In genomic region chr17:77245031-77245430, GRCm38 (mm10) we compare ENCODE assay signal across 16 mouse cellular contexts.
DNase-seq lines count a peak whose midpoint lies in the region; ATAC-seq and TF ChIP-seq lines count a peak whose summit lies in the region.
"Had no signal": no experiment of that assay in that cellular context is flagged by ENCODE, and none has a peak within 500 bp of the region (broad histone marks: within the 10 kb centered on the region; RNA-seq: fewer than 3 reads in every experiment).

No protein-coding gene starts in this region.

- no peak overlapping the region for H3K27ac ChIP-seq in kidney, embryonic 14.5 days (ENCODE audit: low read depth, low read length)
- H3K27ac ChIP-seq in lung, embryonic 15.5 days, result no peak overlapping the region
- H3K27ac ChIP-seq: hindbrain, embryonic 14.5 days; liver, embryonic 14.5 days had no signal

- WGBS in kidney, embryonic 14.5 days, result 86% methylated on average over 2 of the region's 2 CpGs
- 68% methylated on average over 2 of the region's 2 CpGs for WGBS in lung, embryonic 15.5 days
- WGBS in lung, adult 2 months, result 53% methylated on average over 2 of the region's 2 CpGs

- H3K4me3 ChIP-seq in kidney, embryonic 14.5 days (ENCODE audit: low read length), result no peak overlapping the region
- no peak overlapping the region for H3K4me3 ChIP-seq in lung, embryonic 15.5 days
- no peak overlapping the region for H3K4me3 ChIP-seq in lung, adult 2 months (replicated peaks; ENCODE audit: extremely low read depth, low read depth, low read length)

- H3K27me3 ChIP-seq in kidney, embryonic 14.5 days (ENCODE audit: control insufficient read depth, insufficient read depth, low read length), result no peaks in the 10 kb centered on the region
- H3K27me3 ChIP-seq in lung, embryonic 15.5 days, result no peaks in the 10 kb centered on the region

- no peaks in the 10 kb centered on the region for H3K36me3 ChIP-seq in kidney, embryonic 14.5 days (ENCODE audit: control insufficient read depth, insufficient read depth, low read length)
- H3K36me3 ChIP-seq in lung, embryonic 15.5 days, result no peaks in the 10 kb centered on the region

- ATAC-seq in kidney, embryonic 14.5 days (ENCODE audit: low FRiP score, low TSS enrichment), result peak; percentile 20; the same call in 1 of the 2 replicates
- peak; percentile 52; the same call in 1 of the 2 replicates for ATAC-seq in lung, embryonic 15.5 days (ENCODE audit: borderline replicate concordance, extremely low read depth, low FRiP score, low TSS enrichment)
- ATAC-seq: CD4-positive, CD25-positive, alpha-beta regulatory T cell, adult 4 months; forebrain, postnatal 0 days; intestine, postnatal 0 days; midbrain, embryonic 16.5 days had no signal

- no peak for TF ChIP-seq CTCF in lung, adult 2 months (IDR thresholded peaks at IDR 0.05; ENCODE audit: insufficient read depth, low read length)

- no peaks in the 10 kb centered on the region for H3K9me3 ChIP-seq in kidney, embryonic 14.5 days (ENCODE audit: control insufficient read depth, low read length)
- no peaks in the 10 kb centered on the region for H3K9me3 ChIP-seq in lung, embryonic 15.5 days

- no peak for TF ChIP-seq POLR2A in lung, adult 2 months (IDR thresholded peaks at IDR 0.05; ENCODE audit: borderline replicate concordance, extremely low read depth, low read depth, low read length)

- no peak overlapping the region for H3K4me2 ChIP-seq in kidney, embryonic 14.5 days (replicated peaks; ENCODE audit: low read depth, low read length)
- H3K4me2 ChIP-seq in lung, embryonic 15.5 days, result no peak overlapping the region
- H3K4me2 ChIP-seq: hindbrain, embryonic 14.5 days had no signal

- no peak for DNase-seq in kidney, postnatal 14 days
- no peak for DNase-seq in lung, adult 2 months
- peak; percentile 20 to 45 for DNase-seq in cerebellum, postnatal 25 days
- peak; percentile 16 for DNase-seq in fat pad, adult 2 months (ENCODE audit: extremely low read depth, low read depth, low spot score)
- no peak for DNase-seq in gastrocnemius, adult 8-10 months (ENCODE audit: low spot score in 2 of 2)
- DNase-seq: adrenal gland, adult 2 months; forebrain, postnatal 0 days; gastrocnemius, postnatal 14 days; right cerebral cortex, postnatal 4 days had no signal

- H3K9ac ChIP-seq in kidney, embryonic 14.5 days (ENCODE audit: low read depth, low read length), result no peak overlapping the region
- no peak overlapping the region for H3K9ac ChIP-seq in lung, embryonic 15.5 days
- H3K9ac ChIP-seq: forebrain, postnatal 0 days; hindbrain, embryonic 14.5 days; liver, embryonic 14.5 days had no signal

- no peaks in the 10 kb centered on the region for H3K4me1 ChIP-seq in kidney, embryonic 14.5 days (ENCODE audit: control insufficient read depth, insufficient read depth, low read length)
- H3K4me1 ChIP-seq in lung, embryonic 15.5 days, result no peaks in the 10 kb centered on the region
- no peaks in the 10 kb centered on the region for H3K4me1 ChIP-seq in lung, adult 2 months (ENCODE audit: control insufficient read depth, insufficient read depth, low read length)

Comparison
In these comparisons a context has a peak if more than half of its experiments do, and no peak if none do; other contexts are left out.
1. DNase-seq: peak in cerebellum, postnatal 25 days (2 of 2) and fat pad, adult 2 months (single experiment); none in kidney, postnatal 14 days (single experiment), lung, adult 2 months (single experiment) and gastrocnemius, adult 8-10 months (0 of 2).